Mouse (Mus musculus) E14TG2a.4 (cell line): ENCODE results near the gene Cpsf6.

ENCODE experiments used
- H3K27me3 ChIP-seq: 2 replicates; pipeline ENCODE4 v1.6.1; 2014; ENCODE audit warnings: low read length, control low read depth; ENCODE audit not compliant: insufficient read depth
- H3K36me3 ChIP-seq: 2 replicates; pipeline ENCODE4 v1.6.1; 2014; ENCODE audit warnings: low read length, control low read depth; ENCODE audit not compliant: insufficient read depth
- H3K4me1 ChIP-seq: replicated peaks from 2 replicates; pipeline ENCODE4 v1.6.1; 2014; ENCODE audit warnings: low read depth, low read length, control low read depth
- H3K4me3 ChIP-seq: replicated peaks from 2 replicates; pipeline ENCODE4 v1.5.1; 2014; ENCODE audit warnings: mild to moderate bottlenecking, low read length
- H3K9me3 ChIP-seq: 2 replicates; pipeline ENCODE4 v1.6.1; 2014; ENCODE audit warnings: low read length, control low read depth
- CTCF ChIP-seq: conservative IDR thresholded peaks from 2 replicates; pipeline ENCODE4 v1.5.1; 2014; ENCODE audit warnings: low read length
- NANOG ChIP-seq: IDR thresholded peaks from 2 replicates; pipeline ENCODE4 v1.6.1; 2014; ENCODE audit warnings: borderline replicate concordance, low read length, mixed read lengths
- POU5F1 ChIP-seq: IDR thresholded peaks from 2 replicates; pipeline ENCODE4 v1.6.1; 2014; ENCODE audit warnings: low read length, borderline replicate concordance

Cpsf6 gene

GRCm38 (mm10) chr10:117379908-117380307 is at the start of gene Cpsf6:
Gene Cpsf6, minus strand, starts transcription at chr10:117380015.
- Histone ChIP-seq H3K4me3 (0 out of 2 replicates have a peak within 1 kb of the TSS, but pooled peaks have one; percentile 20), H3K36me3 (no peaks in the 10 kb centered on the region), H3K9me3 (peaks cover 4% of the 10 kb centered on the region; the same call in 1 of the 2 replicates), H3K4me1 (peaks cover 27% of the 10 kb centered on the region), H3K27me3 (no peaks in the 10 kb centered on the region)
- TF ChIP-seq CTCF (no peak), POU5F1 (no peak), NANOG (no peak)

- peaks cover 30% of the 10 kb centered on the region for H3K27me3 ChIP-seq
- no peaks in the 10 kb centered on the region for H3K9me3 ChIP-seq
- TF ChIP-seq CTCF (no peak), NANOG (no peak), POU5F1 (no peak)
- H3K4me3 ChIP-seq, result no peak overlapping the region
- no peaks in the 10 kb centered on the region for H3K36me3 ChIP-seq
- peaks cover 9% of the 10 kb centered on the region for H3K4me1 ChIP-seq
Measured at GRCm38 (mm10) chr10:117426615-117426969, 46.8 kb upstream of the Cpsf6 start.

DNA sequence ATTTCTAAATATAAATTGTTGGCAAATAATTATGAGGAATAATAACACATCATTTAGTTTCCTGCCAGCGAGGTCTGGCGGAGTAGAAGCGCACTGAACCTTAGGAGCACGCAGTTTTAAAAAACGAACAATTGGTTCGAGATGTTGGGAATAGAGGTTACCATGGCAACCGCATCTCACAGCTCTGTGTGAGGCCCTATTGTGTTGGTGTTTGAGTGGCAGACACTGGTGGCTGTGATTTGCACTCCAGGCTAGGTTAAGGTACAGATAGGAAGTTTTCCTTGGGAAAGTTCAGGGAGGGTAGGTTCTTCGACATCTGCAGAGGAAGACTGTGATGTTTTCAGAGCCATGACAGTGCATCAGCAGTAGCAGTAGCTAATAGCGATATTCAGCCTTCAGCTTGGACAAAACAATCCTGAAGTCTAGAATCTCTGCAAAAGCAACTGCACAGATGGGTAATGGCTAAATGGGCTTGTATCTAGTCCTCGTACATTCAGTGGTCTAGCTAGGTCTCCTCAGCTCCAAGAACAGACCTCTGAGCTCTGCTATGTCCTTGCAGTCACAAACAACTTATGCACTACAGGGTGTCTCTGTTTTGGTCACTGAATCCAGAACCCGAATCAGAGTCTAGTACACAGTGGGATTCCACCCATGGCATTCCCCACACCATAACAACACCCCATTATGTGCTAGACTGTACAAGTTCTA is 46.2 kb upstream of the Cpsf6 start:
- Histone ChIP-seq H3K27me3 (peaks cover 34% of the 10 kb centered on the region), H3K4me1 (peaks cover 9% of the 10 kb centered on the region), H3K9me3 (no peaks in the 10 kb centered on the region), H3K36me3 (no peaks in the 10 kb centered on the region), H3K4me3 (no peak overlapping the region)
- TF ChIP-seq NANOG, result no peak

DNA sequence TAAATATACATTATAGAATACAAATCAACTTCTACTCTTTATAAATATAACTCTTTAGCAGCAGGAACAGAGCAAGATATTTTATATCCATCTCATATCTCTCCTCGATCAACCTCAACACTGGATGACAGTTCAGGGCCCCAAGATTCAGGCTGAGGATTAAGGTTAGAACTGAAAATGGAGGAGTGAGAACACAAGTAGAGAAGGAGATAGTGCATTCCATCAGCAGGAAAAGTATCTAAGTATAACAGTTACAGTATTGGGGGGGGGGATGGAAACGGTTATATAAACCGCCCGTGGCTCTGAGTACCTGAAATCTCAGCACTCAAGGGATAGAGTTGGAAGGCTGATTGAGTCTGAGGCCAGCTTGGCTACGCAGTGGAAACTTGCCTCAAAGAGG is 45.2 kb upstream of the Cpsf6 start:
- H3K4me3 ChIP-seq, result no peak overlapping the region
- TF ChIP-seq POU5F1 (no peak), NANOG (no peak)
- no peaks in the 10 kb centered on the region for H3K9me3 ChIP-seq
- no peaks in the 10 kb centered on the region for H3K36me3 ChIP-seq
- H3K4me1 ChIP-seq, result peaks cover 9% of the 10 kb centered on the region
- peaks cover 37% of the 10 kb centered on the region for H3K27me3 ChIP-seq

GRCm38 (mm10) chr10:117424146-117424905 is 44.5 kb upstream of the Cpsf6 start:
- no peak overlapping the region for H3K4me3 ChIP-seq
- no peak for TF ChIP-seq CTCF
- no peak for TF ChIP-seq NANOG
- no peak for TF ChIP-seq POU5F1
- H3K4me1 ChIP-seq, result peaks cover 9% of the 10 kb centered on the region
- H3K9me3 ChIP-seq, result no peaks in the 10 kb centered on the region
- H3K36me3 ChIP-seq, result no peaks in the 10 kb centered on the region
- peaks cover 31% of the 10 kb centered on the region for H3K27me3 ChIP-seq

- H3K4me3 ChIP-seq, result peak overlapping the region; percentile 24; the same call in 1 of the 2 replicates
- peaks cover 38% of the 10 kb centered on the region for H3K27me3 ChIP-seq
Measured at GRCm38 (mm10) chr10:117423025-117424002, 43.5 kb upstream of the Cpsf6 start.

DNA sequence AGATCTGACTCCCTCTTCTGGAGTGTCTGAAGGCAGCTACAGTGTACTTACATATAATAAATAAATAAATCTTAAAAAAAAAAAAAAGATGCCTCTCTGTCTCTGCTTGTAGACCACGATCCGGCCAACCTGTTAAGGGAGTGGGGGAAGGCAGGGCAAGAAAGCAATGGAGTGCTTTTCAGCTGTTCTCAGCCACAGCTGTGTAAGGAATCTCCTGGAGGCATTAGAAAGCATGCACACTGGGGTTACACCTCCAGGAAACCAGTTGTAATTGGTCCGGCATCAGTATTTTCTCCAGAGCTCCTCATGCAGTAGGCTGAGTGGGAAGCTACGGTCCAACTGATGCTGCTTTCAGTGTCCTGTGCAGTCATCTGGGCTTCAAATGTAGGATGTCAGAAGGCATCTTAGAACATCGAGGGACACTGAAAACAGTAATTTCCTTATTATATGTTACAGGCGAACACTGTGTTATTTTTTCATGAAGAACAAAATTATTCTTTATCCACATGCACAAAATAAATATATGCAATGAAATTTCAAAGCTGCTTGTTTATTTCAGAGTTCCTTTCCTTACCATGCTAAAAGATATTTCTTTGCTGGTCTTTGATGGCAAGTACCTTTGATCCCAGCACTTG is 42.5 kb upstream of the Cpsf6 start:
- peaks cover 44% of the 10 kb centered on the region for H3K27me3 ChIP-seq
- H3K4me3 ChIP-seq, result no peak overlapping the region
- H3K4me1 ChIP-seq, result peaks cover 28% of the 10 kb centered on the region
- H3K36me3 ChIP-seq, result no peaks in the 10 kb centered on the region
- TF ChIP-seq NANOG, result no peak
- TF ChIP-seq CTCF, result no peak
- no peak for TF ChIP-seq POU5F1
- H3K9me3 ChIP-seq, result no peaks in the 10 kb centered on the region

More at GRCm38 (mm10) chr10:117423025-117424002, 43.5 kb upstream of the Cpsf6 start:
- Histone ChIP-seq H3K36me3 (no peaks in the 10 kb centered on the region), H3K9me3 (no peaks in the 10 kb centered on the region), H3K4me1 (peaks cover 17% of the 10 kb centered on the region)
- TF ChIP-seq NANOG, result no peak
- TF ChIP-seq CTCF, result no peak
- TF ChIP-seq POU5F1, result no peak
